Mouse (Mus musculus): Measurements from ENCODE around the gene Acvr1b. TPM values are rescaled to one million over a fixed set of nuclear protein-coding genes. Genes with fewer than 3 reads are reported as not detected.

Acvr1b gene
- polyA plus RNA-seq, 1 experiment from 2014 or later: 6.6 TPM

- Histone ChIP-seq H3K9ac (replicated peaks; ENCODE audit: low read depth) (no peak overlapping the region), H3K4me2 (replicated peaks; ENCODE audit: low read depth, low read length) (no peak overlapping the region), H3K4me3 (ENCODE audit: low read depth, low read length) (no peak overlapping the region), H3K27ac (ENCODE audit: low read length) (no peak overlapping the region), H3K4me1 (ENCODE audit: insufficient read depth, low read depth, low read length) (peaks cover 8% of the 10 kb centered on the region), H3K27me3 (replicated peaks; ENCODE audit: insufficient read depth, low read length) (no peaks in the 10 kb centered on the region), H3K9me3 (ENCODE audit: low read length) (no peaks in the 10 kb centered on the region), H3K36me3 (ENCODE audit: insufficient read depth, low read length) (no peaks in the 10 kb centered on the region)
- WGBS: 74% methylated on average over 7 of the region's 7 CpGs
- ATAC-seq (no peak), DNase-seq (ENCODE audit: low spot score) (no peak)
- no peak for TF ChIP-seq EP300 (IDR thresholded peaks at IDR 0.05)
- TF ChIP-seq CTCF (IDR thresholded peaks at IDR 0.05): no peak
Measured at GRCm38 (mm10) chr15:101255842-101256462, 82.1 kb downstream of the Acvr1b start.

GRCm38 (mm10) chr15:101256463-101257206 lies 82.8 kb downstream of the Acvr1b start:
- DNase-seq (ENCODE audit: low spot score): no peak
- Histone ChIP-seq H3K4me3 (ENCODE audit: low read depth, low read length) (no peak overlapping the region), H3K9ac (replicated peaks; ENCODE audit: low read depth) (no peak overlapping the region), H3K4me2 (replicated peaks; ENCODE audit: low read depth, low read length) (no peak overlapping the region), H3K27me3 (replicated peaks; ENCODE audit: insufficient read depth, low read length) (no peaks in the 10 kb centered on the region), H3K9me3 (ENCODE audit: low read length) (no peaks in the 10 kb centered on the region), H3K27ac (ENCODE audit: low read length) (no peak overlapping the region), H3K4me1 (ENCODE audit: insufficient read depth, low read depth, low read length) (peaks cover 12% of the 10 kb centered on the region), H3K36me3 (ENCODE audit: insufficient read depth, low read length) (no peaks in the 10 kb centered on the region)
- WGBS: 68% methylated on average over 14 of the region's 14 CpGs
- no peak for ATAC-seq
- no peak for TF ChIP-seq EP300 (IDR thresholded peaks at IDR 0.05)
- TF ChIP-seq CTCF (IDR thresholded peaks at IDR 0.05): no peak

GRCm38 (mm10) chr15:101258420-101258819 lies 84.6 kb downstream of the Acvr1b start:
- DNase-seq (ENCODE audit: low spot score) (no peak), ATAC-seq (no peak)
- TF ChIP-seq CTCF (IDR thresholded peaks at IDR 0.05) (no peak), EP300 (IDR thresholded peaks at IDR 0.05) (no peak)
- WGBS: 80% methylated on average over 11 of the region's 11 CpGs
- Histone ChIP-seq H3K36me3 (ENCODE audit: insufficient read depth, low read length) (no peaks in the 10 kb centered on the region), H3K4me3 (ENCODE audit: low read depth, low read length) (no peak overlapping the region), H3K4me2 (replicated peaks; ENCODE audit: low read depth, low read length) (no peak overlapping the region), H3K9ac (replicated peaks; ENCODE audit: low read depth) (no peak overlapping the region), H3K27me3 (replicated peaks; ENCODE audit: insufficient read depth, low read length) (no peaks in the 10 kb centered on the region), H3K27ac (ENCODE audit: low read length) (no peak overlapping the region), H3K9me3 (ENCODE audit: low read length) (no peaks in the 10 kb centered on the region), H3K4me1 (ENCODE audit: insufficient read depth, low read depth, low read length) (peaks cover 12% of the 10 kb centered on the region)

GRCm38 (mm10) chr15:101259922-101260321 lies 86.1 kb downstream of the Acvr1b start:
- H3K9ac ChIP-seq (replicated peaks; ENCODE audit: low read depth): no peak overlapping the region
- no peaks in the 10 kb centered on the region for H3K27me3 ChIP-seq (replicated peaks; ENCODE audit: insufficient read depth, low read length)
- H3K27ac ChIP-seq (ENCODE audit: low read length): peak overlapping the region; percentile 71; the same call in 1 of the 2 replicates
- TF ChIP-seq EP300 (IDR thresholded peaks at IDR 0.05) (no peak), CTCF (IDR thresholded peaks at IDR 0.05) (no peak)
- no peak overlapping the region for H3K4me3 ChIP-seq (ENCODE audit: low read depth, low read length)
- no peak overlapping the region for H3K4me2 ChIP-seq (replicated peaks; ENCODE audit: low read depth, low read length)
- peaks cover 12% of the 10 kb centered on the region for H3K4me1 ChIP-seq (ENCODE audit: insufficient read depth, low read depth, low read length)
- H3K9me3 ChIP-seq (ENCODE audit: low read length): no peaks in the 10 kb centered on the region
- 79% methylated on average over 2 of the region's 3 CpGs for WGBS
- ATAC-seq (no peak), DNase-seq (ENCODE audit: low spot score) (no peak)
- no peaks in the 10 kb centered on the region for H3K36me3 ChIP-seq (ENCODE audit: insufficient read depth, low read length)

GRCm38 (mm10) chr15:101260387-101260786 lies 86.5 kb downstream of the Acvr1b start:
- no peak overlapping the region for H3K4me3 ChIP-seq (ENCODE audit: low read depth, low read length)
- DNase-seq (ENCODE audit: low spot score): peak; percentile 86
- no peaks in the 10 kb centered on the region for H3K36me3 ChIP-seq (ENCODE audit: insufficient read depth, low read length)
- no peak overlapping the region for H3K9ac ChIP-seq (replicated peaks; ENCODE audit: low read depth)
- H3K4me2 ChIP-seq (replicated peaks; ENCODE audit: low read depth, low read length): no peak overlapping the region; the same call in 1 of the 2 replicates
- peak overlapping the region; percentile 71; the same call in 1 of the 2 replicates for H3K27ac ChIP-seq (ENCODE audit: low read length)
- ATAC-seq: peak; percentile 67
- no peaks in the 10 kb centered on the region for H3K9me3 ChIP-seq (ENCODE audit: low read length)
- H3K4me1 ChIP-seq (ENCODE audit: insufficient read depth, low read depth, low read length): peaks cover 12% of the 10 kb centered on the region
- H3K27me3 ChIP-seq (replicated peaks; ENCODE audit: insufficient read depth, low read length): no peaks in the 10 kb centered on the region
- peak; percentile 12; the same call in 1 of the 2 replicates for TF ChIP-seq CTCF (IDR thresholded peaks at IDR 0.05)
- TF ChIP-seq EP300 (IDR thresholded peaks at IDR 0.05): no peak
- 29% methylated on average over 10 of the region's 10 CpGs for WGBS

GRCm38 (mm10) chr15:101260874-101261622 lies 87.2 kb downstream of the Acvr1b start:
- Histone ChIP-seq H3K9me3 (ENCODE audit: low read length) (no peaks in the 10 kb centered on the region), H3K27ac (ENCODE audit: low read length) (peak overlapping the region; percentile 71), H3K4me2 (replicated peaks; ENCODE audit: low read depth, low read length) (peak overlapping the region; percentile 22), H3K27me3 (replicated peaks; ENCODE audit: insufficient read depth, low read length) (no peaks in the 10 kb centered on the region), H3K4me3 (ENCODE audit: low read depth, low read length) (no peak overlapping the region), H3K36me3 (ENCODE audit: insufficient read depth, low read length) (no peaks in the 10 kb centered on the region), H3K9ac (replicated peaks; ENCODE audit: low read depth) (0 out of 2 replicates have a peak overlapping the region, but pooled peaks have one; percentile 12), H3K4me1 (ENCODE audit: insufficient read depth, low read depth, low read length) (peaks cover 18% of the 10 kb centered on the region)
- no peak for TF ChIP-seq CTCF (IDR thresholded peaks at IDR 0.05)
- TF ChIP-seq EP300 (IDR thresholded peaks at IDR 0.05): peak; percentile 54; the same call in 1 of the 2 replicates
- 32% methylated on average over 13 of the region's 13 CpGs for WGBS
- peak; percentile 68 for DNase-seq (ENCODE audit: low spot score)
- ATAC-seq: peak; percentile 55

Data from lung, postnatal 0 days (tissue).